Mouse (Mus musculus): ENCODE data around the gene Rnf168. TPM values are rescaled to one million over a fixed set of nuclear protein-coding genes. Genes with fewer than 3 reads are reported as not detected.
"Not testable (repeated sequence)": the region's sequence is repeated elsewhere in the genome, so short reads cannot be mapped to it uniquely, and the experiment has no call there.

Gene Rnf168
- polyA plus RNA-seq, 1 experiment from 2014 or later = 28.0 TPM

- 88% methylated on average over 2 of the region's 2 CpGs for WGBS
- H3K27me3 ChIP-seq (ENCODE audit: control insufficient read depth, insufficient read depth, low read length); H3K36me3 ChIP-seq (ENCODE audit: control insufficient read depth, insufficient read depth, low read length); ATAC-seq (ENCODE audit: insufficient number of reproducible peaks, insufficient read depth, low FRiP score, low read depth); H3K9ac ChIP-seq (replicated peaks; ENCODE audit: low read depth, low read length); H3K4me2 ChIP-seq (replicated peaks; ENCODE audit: low read depth, low read length); H3K9me3 ChIP-seq (ENCODE audit: control insufficient read depth, low read depth, low read length); H3K4me1 ChIP-seq (ENCODE audit: control insufficient read depth, insufficient read depth, low read length); H3K4me3 ChIP-seq (ENCODE audit: low read depth, low read length); H3K27ac ChIP-seq (ENCODE audit: low read length): not testable (repeated sequence)
These were observed 13.0 kb upstream of the Rnf168 start for GRCm38 (mm10) chr16:32264225-32264624.

- WGBS = 83% methylated on average over 11 of the region's 11 CpGs
- no peaks in the 10 kb centered on the region for H3K27me3 ChIP-seq (ENCODE audit: control insufficient read depth, insufficient read depth, low read length)
- no peaks in the 10 kb centered on the region for H3K4me1 ChIP-seq (ENCODE audit: control insufficient read depth, insufficient read depth, low read length)
- no peaks in the 10 kb centered on the region for H3K9me3 ChIP-seq (ENCODE audit: control insufficient read depth, low read depth, low read length)
- no peak within 1 kb of the TSS for H3K9ac ChIP-seq (replicated peaks; ENCODE audit: low read depth, low read length)
- H3K4me3 ChIP-seq (ENCODE audit: low read depth, low read length) = no peak within 1 kb of the TSS
- no peak within 1 kb of the TSS for H3K27ac ChIP-seq (ENCODE audit: low read length)
- no peak for ATAC-seq (ENCODE audit: insufficient number of reproducible peaks, insufficient read depth, low FRiP score, low read depth)
- H3K36me3 ChIP-seq (ENCODE audit: control insufficient read depth, insufficient read depth, low read length) = no peaks in the 10 kb centered on the region
- H3K4me2 ChIP-seq (replicated peaks; ENCODE audit: low read depth, low read length) = no peak within 1 kb of the TSS
These were observed 6.0 kb upstream of the Rnf168 start, which contains the start of gene Smco1 for GRCm38 (mm10) chr16:32271291-32271690. TSS of gene Smco1 (plus strand) at chr16:32271468.

DNA sequence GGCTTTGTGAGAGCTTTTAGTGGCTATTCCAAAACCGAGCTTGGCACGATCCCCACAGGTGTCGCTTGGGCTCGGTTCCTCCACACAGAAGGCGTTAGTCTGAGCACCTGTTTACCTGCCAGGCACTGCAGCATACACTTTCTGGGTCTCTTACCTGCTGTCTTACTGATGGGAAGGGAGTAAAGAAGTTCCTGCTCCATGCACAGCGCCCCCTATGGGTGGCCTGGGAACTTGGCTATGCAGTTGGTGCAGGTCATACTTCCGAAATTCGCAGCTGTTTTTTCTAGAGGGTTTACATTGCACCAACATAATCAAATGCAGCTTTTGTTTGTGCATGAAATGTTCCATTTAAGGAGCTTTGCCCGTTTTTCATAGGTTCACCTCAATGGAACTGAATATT is 3.9 kb upstream of the Rnf168 start:
- H3K27me3 ChIP-seq (ENCODE audit: control insufficient read depth, insufficient read depth, low read length) = no peaks in the 10 kb centered on the region
- no peak overlapping the region for H3K9ac ChIP-seq (replicated peaks; ENCODE audit: low read depth, low read length)
- H3K4me1 ChIP-seq (ENCODE audit: control insufficient read depth, insufficient read depth, low read length) = no peaks in the 10 kb centered on the region
- no peak for ATAC-seq (ENCODE audit: insufficient number of reproducible peaks, insufficient read depth, low FRiP score, low read depth)
- no peak overlapping the region for H3K4me2 ChIP-seq (replicated peaks; ENCODE audit: low read depth, low read length)
- no peaks in the 10 kb centered on the region for H3K36me3 ChIP-seq (ENCODE audit: control insufficient read depth, insufficient read depth, low read length)
- no peaks in the 10 kb centered on the region for H3K9me3 ChIP-seq (ENCODE audit: control insufficient read depth, low read depth, low read length)
- 53% methylated on average over 9 of the region's 9 CpGs for WGBS
- H3K27ac ChIP-seq (ENCODE audit: low read length) = no peak overlapping the region
- no peak overlapping the region for H3K4me3 ChIP-seq (ENCODE audit: low read depth, low read length)

- H3K9ac ChIP-seq (replicated peaks; ENCODE audit: low read depth, low read length) = no peak overlapping the region
- H3K27me3 ChIP-seq (ENCODE audit: control insufficient read depth, insufficient read depth, low read length) = no peaks in the 10 kb centered on the region
- 87% methylated on average over 6 of the region's 6 CpGs for WGBS
- H3K9me3 ChIP-seq (ENCODE audit: control insufficient read depth, low read depth, low read length) = peaks cover 5% of the 10 kb centered on the region; the same call in 1 of the 2 replicates
- no peak for ATAC-seq (ENCODE audit: insufficient number of reproducible peaks, insufficient read depth, low FRiP score, low read depth)
- H3K27ac ChIP-seq (ENCODE audit: low read length) = no peak overlapping the region
- H3K4me2 ChIP-seq (replicated peaks; ENCODE audit: low read depth, low read length) = no peak overlapping the region
- no peak overlapping the region for H3K4me3 ChIP-seq (ENCODE audit: low read depth, low read length)
- H3K4me1 ChIP-seq (ENCODE audit: control insufficient read depth, insufficient read depth, low read length) = no peaks in the 10 kb centered on the region
- peaks cover 4% of the 10 kb centered on the region; the same call in 1 of the 2 replicates for H3K36me3 ChIP-seq (ENCODE audit: control insufficient read depth, insufficient read depth, low read length)
These were observed 2.2 kb upstream of the Rnf168 start for GRCm38 (mm10) chr16:32275041-32275440.

DNA sequence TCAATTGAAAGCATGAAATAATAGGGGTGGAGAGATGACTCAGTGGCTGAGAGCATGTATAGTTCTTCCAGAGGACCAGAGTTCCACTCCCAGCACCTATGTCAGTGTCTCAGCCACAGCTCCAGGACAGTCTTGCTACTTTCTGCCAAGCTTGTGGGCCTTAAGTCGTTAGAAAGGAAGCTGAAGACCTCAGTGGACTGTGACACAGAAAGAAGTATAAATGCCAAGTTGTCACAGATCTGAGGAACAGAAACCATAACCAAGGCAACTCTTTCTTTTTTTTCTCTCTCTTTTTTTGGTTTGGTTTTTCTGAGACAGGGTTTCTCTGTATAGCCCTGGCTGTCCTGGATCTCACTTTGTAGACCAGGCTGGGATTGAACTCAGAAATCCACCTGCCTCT is 1.4 kb upstream of the Rnf168 start:
- H3K4me2 ChIP-seq (replicated peaks; ENCODE audit: low read depth, low read length) = no peak overlapping the region
- H3K27me3 ChIP-seq (ENCODE audit: control insufficient read depth, insufficient read depth, low read length) = no peaks in the 10 kb centered on the region
- no peak overlapping the region for H3K4me3 ChIP-seq (ENCODE audit: low read depth, low read length)
- WGBS = 63% methylated on average over 1 of the region's 1 CpGs
- H3K36me3 ChIP-seq (ENCODE audit: control insufficient read depth, insufficient read depth, low read length) = peaks cover 6% of the 10 kb centered on the region; the same call in 1 of the 2 replicates
- H3K4me1 ChIP-seq (ENCODE audit: control insufficient read depth, insufficient read depth, low read length) = no peaks in the 10 kb centered on the region
- ATAC-seq (ENCODE audit: insufficient number of reproducible peaks, insufficient read depth, low FRiP score, low read depth) = no peak
- H3K9ac ChIP-seq (replicated peaks; ENCODE audit: low read depth, low read length) = no peak overlapping the region
- no peak overlapping the region for H3K27ac ChIP-seq (ENCODE audit: low read length)
- peaks cover 8% of the 10 kb centered on the region; the same call in 1 of the 2 replicates for H3K9me3 ChIP-seq (ENCODE audit: control insufficient read depth, low read depth, low read length)

GRCm38 (mm10) chr16:32278396-32278795 is 1.1 kb downstream of the Rnf168 start:
- ATAC-seq (ENCODE audit: insufficient number of reproducible peaks, insufficient read depth, low FRiP score, low read depth) = no peak
- WGBS = 47% methylated on average over 7 of the region's 7 CpGs
- H3K27me3 ChIP-seq (ENCODE audit: control insufficient read depth, insufficient read depth, low read length) = no peaks in the 10 kb centered on the region
- peaks cover 8% of the 10 kb centered on the region; the same call in 1 of the 2 replicates for H3K9me3 ChIP-seq (ENCODE audit: control insufficient read depth, low read depth, low read length)
- H3K9ac ChIP-seq (replicated peaks; ENCODE audit: low read depth, low read length) = peak overlapping the region; percentile 92
- peaks cover 16% of the 10 kb centered on the region for H3K36me3 ChIP-seq (ENCODE audit: control insufficient read depth, insufficient read depth, low read length)
- H3K4me2 ChIP-seq (replicated peaks; ENCODE audit: low read depth, low read length) = peak overlapping the region; percentile 58
- H3K4me1 ChIP-seq (ENCODE audit: control insufficient read depth, insufficient read depth, low read length) = no peaks in the 10 kb centered on the region
- peak overlapping the region; percentile 86 for H3K4me3 ChIP-seq (ENCODE audit: low read depth, low read length)
- peak overlapping the region; percentile 98; the same call in 1 of the 2 replicates for H3K27ac ChIP-seq (ENCODE audit: low read length)

DNA sequence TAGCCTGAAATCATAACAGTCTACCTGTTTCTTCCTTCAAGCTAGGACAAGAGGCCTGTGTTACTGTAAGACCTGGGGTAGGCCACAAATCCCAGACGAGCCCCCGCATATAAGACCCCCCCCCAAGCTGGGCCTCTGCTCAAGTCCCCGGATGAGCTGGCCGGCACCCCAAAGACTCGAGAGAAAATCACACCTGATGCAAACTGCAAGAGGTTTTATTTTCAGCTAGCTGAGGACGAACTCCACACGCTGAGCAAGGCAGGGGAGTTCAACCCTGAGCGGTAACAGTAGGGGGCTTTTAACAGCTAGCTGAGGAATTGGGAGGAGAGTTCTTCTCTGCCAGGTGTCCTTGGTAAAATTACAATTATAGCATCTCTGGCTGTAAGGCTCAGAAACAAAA is 3.0 kb downstream of the Rnf168 start:
- Histone ChIP-seq H3K9ac (replicated peaks; ENCODE audit: low read depth, low read length) (no peak overlapping the region), H3K9me3 (ENCODE audit: control insufficient read depth, low read depth, low read length) (peaks cover 8% of the 10 kb centered on the region; the same call in 1 of the 2 replicates), H3K36me3 (ENCODE audit: control insufficient read depth, insufficient read depth, low read length) (peaks cover 32% of the 10 kb centered on the region), H3K27me3 (ENCODE audit: control insufficient read depth, insufficient read depth, low read length) (no peaks in the 10 kb centered on the region), H3K4me3 (ENCODE audit: low read depth, low read length) (no peak overlapping the region), H3K4me1 (ENCODE audit: control insufficient read depth, insufficient read depth, low read length) (no peaks in the 10 kb centered on the region), H3K27ac (ENCODE audit: low read length) (no peak overlapping the region), H3K4me2 (replicated peaks; ENCODE audit: low read depth, low read length) (peak overlapping the region; percentile 18; the same call in 1 of the 2 replicates)
- no peak for ATAC-seq (ENCODE audit: insufficient number of reproducible peaks, insufficient read depth, low FRiP score, low read depth)
- WGBS = 96% methylated on average over 8 of the region's 8 CpGs

- peaks cover 46% of the 10 kb centered on the region for H3K36me3 ChIP-seq (ENCODE audit: control insufficient read depth, insufficient read depth, low read length)
- no peak overlapping the region for H3K9ac ChIP-seq (replicated peaks; ENCODE audit: low read depth, low read length)
- no peak overlapping the region for H3K4me3 ChIP-seq (ENCODE audit: low read depth, low read length)
- H3K9me3 ChIP-seq (ENCODE audit: control insufficient read depth, low read depth, low read length) = peaks cover 8% of the 10 kb centered on the region; the same call in 1 of the 2 replicates
- H3K4me2 ChIP-seq (replicated peaks; ENCODE audit: low read depth, low read length) = no peak overlapping the region
- no peaks in the 10 kb centered on the region for H3K27me3 ChIP-seq (ENCODE audit: control insufficient read depth, insufficient read depth, low read length)
- H3K27ac ChIP-seq (ENCODE audit: low read length) = no peak overlapping the region
- H3K4me1 ChIP-seq (ENCODE audit: control insufficient read depth, insufficient read depth, low read length) = no peaks in the 10 kb centered on the region
- no peak for ATAC-seq (ENCODE audit: insufficient number of reproducible peaks, insufficient read depth, low FRiP score, low read depth)
These were observed 5.3 kb downstream of the Rnf168 start for GRCm38 (mm10) chr16:32282608-32283007.

GRCm38 (mm10) chr16:32291821-32292220 is 14.6 kb downstream of the Rnf168 start:
- Histone ChIP-seq H3K27me3 (ENCODE audit: control insufficient read depth, insufficient read depth, low read length) (no peaks in the 10 kb centered on the region), H3K9me3 (ENCODE audit: control insufficient read depth, low read depth, low read length) (no peaks in the 10 kb centered on the region), H3K27ac (ENCODE audit: low read length) (no peak overlapping the region), H3K4me3 (ENCODE audit: low read depth, low read length) (no peak overlapping the region), H3K4me1 (ENCODE audit: control insufficient read depth, insufficient read depth, low read length) (no peaks in the 10 kb centered on the region), H3K4me2 (replicated peaks; ENCODE audit: low read depth, low read length) (no peak overlapping the region), H3K36me3 (ENCODE audit: control insufficient read depth, insufficient read depth, low read length) (peaks cover 42% of the 10 kb centered on the region), H3K9ac (replicated peaks; ENCODE audit: low read depth, low read length) (no peak overlapping the region)
- WGBS = 95% methylated on average over 4 of the region's 4 CpGs
- no peak for ATAC-seq (ENCODE audit: insufficient number of reproducible peaks, insufficient read depth, low FRiP score, low read depth)

Measured in stomach, embryonic 14.5 days (tissue).